ENCODE assay signal across 12 mouse cellular contexts in the genomic region with DNA sequence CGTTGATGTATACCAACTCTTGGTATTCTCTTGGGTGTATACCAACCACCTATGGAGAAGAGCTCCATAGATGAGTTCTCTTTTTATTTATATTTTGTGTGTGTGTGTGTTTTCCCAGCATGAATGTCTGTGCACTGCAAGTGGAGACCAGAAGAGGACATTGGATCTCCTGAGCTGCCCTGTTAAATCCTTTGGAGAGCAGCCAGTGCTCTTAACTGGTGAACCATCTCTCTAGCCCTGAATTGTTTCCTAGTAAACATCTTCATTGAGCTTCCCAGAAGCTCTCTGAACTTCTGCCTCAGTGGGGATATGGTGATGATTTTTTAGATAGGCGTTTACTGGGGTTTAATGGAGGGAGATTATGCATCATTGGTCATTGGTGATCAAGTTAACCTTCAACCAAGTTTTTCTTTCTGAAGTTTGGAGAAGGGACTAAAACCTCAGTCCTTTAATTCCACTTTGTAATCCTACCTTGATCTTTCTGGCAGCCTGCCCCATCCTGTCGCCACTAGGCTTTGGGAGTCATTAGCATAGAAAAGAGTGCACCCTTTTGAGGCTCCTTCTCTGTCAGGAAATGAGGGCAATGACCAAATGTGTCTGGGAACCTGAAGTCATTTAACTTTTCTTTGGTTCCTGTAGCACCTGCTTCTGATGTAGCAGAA.
DNase-seq lines count a peak whose midpoint lies in the region; ATAC-seq and TF ChIP-seq lines count a peak whose summit lies in the region.
"Had no signal": no experiment of that assay in that cellular context is flagged by ENCODE, and none has a peak within 500 bp of the region (broad histone marks: within the 10 kb centered on the region; RNA-seq: fewer than 3 reads in every experiment).

No protein-coding gene starts in this region.

- H3K36me3 ChIP-seq in intestine, embryonic 14.5 days (ENCODE audit: control insufficient read depth, insufficient read depth, low read length), result no peaks in the 10 kb centered on the region
- no peaks in the 10 kb centered on the region for H3K36me3 ChIP-seq in intestine, embryonic 15.5 days
- no peaks in the 10 kb centered on the region for H3K36me3 ChIP-seq in stomach, embryonic 14.5 days (ENCODE audit: control insufficient read depth, insufficient read depth, low read length)
- H3K36me3 ChIP-seq in stomach, postnatal 0 days (ENCODE audit: control insufficient read depth, insufficient read depth, low read length), result no peaks in the 10 kb centered on the region
- H3K36me3 ChIP-seq in forebrain, postnatal 0 days (ENCODE audit: insufficient read depth), result no peaks in the 10 kb centered on the region
- H3K36me3 ChIP-seq: midbrain, embryonic 12.5 days; neural tube, embryonic 12.5 days had no signal

- TF ChIP-seq EP300 in stomach, postnatal 0 days (optimal IDR thresholded peaks at IDR 0.05), result no peak

- no peak overlapping the region for H3K9ac ChIP-seq in intestine, embryonic 14.5 days (ENCODE audit: low read length)
- no peak overlapping the region for H3K9ac ChIP-seq in intestine, embryonic 15.5 days
- no peak overlapping the region for H3K9ac ChIP-seq in stomach, embryonic 14.5 days (replicated peaks; ENCODE audit: low read depth, low read length)
- no peak overlapping the region for H3K9ac ChIP-seq in stomach, postnatal 0 days (ENCODE audit: low read length)
- H3K9ac ChIP-seq in forebrain, postnatal 0 days, result no peak overlapping the region
- H3K9ac ChIP-seq: midbrain, embryonic 12.5 days; neural tube, embryonic 12.5 days had no signal

- no peak for DNase-seq in intestine, embryonic 14.5 days (ENCODE audit: low spot score)
- DNase-seq in stomach, postnatal 0 days (ENCODE audit: low spot score), result no peak
- peak; percentile 72 to 73 for DNase-seq in kidney, postnatal 25 days
- no peak for DNase-seq in thymus, postnatal 0 days (ENCODE audit: low spot score)
- DNase-seq in thymus, postnatal 25 days, result no peak
- DNase-seq in forebrain, postnatal 0 days, result no peak
- DNase-seq: adrenal gland, postnatal 10 days; cerebellum, adult 11 months had no signal

- H3K4me2 ChIP-seq in intestine, embryonic 14.5 days (ENCODE audit: low read length), result no peak overlapping the region
- H3K4me2 ChIP-seq in intestine, embryonic 15.5 days (replicated peaks), result no peak overlapping the region
- no peak overlapping the region for H3K4me2 ChIP-seq in stomach, embryonic 14.5 days (replicated peaks; ENCODE audit: low read depth, low read length)
- no peak overlapping the region for H3K4me2 ChIP-seq in stomach, postnatal 0 days (replicated peaks; ENCODE audit: low read depth)
- H3K4me2 ChIP-seq in forebrain, postnatal 0 days (ENCODE audit: low read depth), result no peak overlapping the region
- H3K4me2 ChIP-seq: midbrain, embryonic 12.5 days; neural tube, embryonic 12.5 days had no signal

- no peak for TF ChIP-seq CTCF in stomach, postnatal 0 days (IDR thresholded peaks at IDR 0.05; ENCODE audit: low read depth)
- no peak for TF ChIP-seq CTCF in forebrain, postnatal 0 days (IDR thresholded peaks at IDR 0.05; ENCODE audit: low read depth)

- H3K4me3 ChIP-seq in intestine, embryonic 14.5 days (ENCODE audit: low read depth, low read length), result no peak overlapping the region
- H3K4me3 ChIP-seq in intestine, embryonic 15.5 days (replicated peaks), result no peak overlapping the region
- H3K4me3 ChIP-seq in stomach, embryonic 14.5 days (ENCODE audit: low read depth, low read length), result no peak overlapping the region
- H3K4me3 ChIP-seq in stomach, postnatal 0 days (ENCODE audit: low read depth, low read length), result no peak overlapping the region
- no peak overlapping the region for H3K4me3 ChIP-seq in forebrain, postnatal 0 days (ENCODE audit: low read depth, low read length)
- H3K4me3 ChIP-seq: midbrain, embryonic 12.5 days; neural tube, embryonic 12.5 days had no signal

- WGBS in intestine, embryonic 14.5 days, result 34% methylated on average over 3 of the region's 3 CpGs
- WGBS in intestine, embryonic 15.5 days, result 35% methylated on average over 3 of the region's 3 CpGs
- 34% methylated on average over 3 of the region's 3 CpGs for WGBS in stomach, embryonic 14.5 days
- 21% methylated on average over 3 of the region's 3 CpGs for WGBS in stomach, postnatal 0 days
- WGBS in forebrain, postnatal 0 days, result 44% methylated on average over 3 of the region's 3 CpGs

- no peaks in the 10 kb centered on the region for H3K27me3 ChIP-seq in intestine, embryonic 14.5 days (replicated peaks; ENCODE audit: control insufficient read depth, insufficient read depth, low read length)
- no peaks in the 10 kb centered on the region for H3K27me3 ChIP-seq in intestine, embryonic 15.5 days (replicated peaks)
- no peaks in the 10 kb centered on the region for H3K27me3 ChIP-seq in stomach, embryonic 14.5 days (ENCODE audit: control insufficient read depth, insufficient read depth, low read length)
- H3K27me3 ChIP-seq in stomach, postnatal 0 days (ENCODE audit: control insufficient read depth, insufficient read depth, low read length), result no peaks in the 10 kb centered on the region
- no peaks in the 10 kb centered on the region for H3K27me3 ChIP-seq in forebrain, postnatal 0 days (ENCODE audit: insufficient read depth, low read length)
- H3K27me3 ChIP-seq: midbrain, embryonic 12.5 days; neural tube, embryonic 12.5 days had no signal

- ATAC-seq in intestine, embryonic 14.5 days (replicated peaks; ENCODE audit: low FRiP score, low TSS enrichment, low read depth), result no peak
- ATAC-seq in intestine, embryonic 15.5 days, result no peak
- ATAC-seq in stomach, embryonic 14.5 days (ENCODE audit: insufficient number of reproducible peaks, insufficient read depth, low FRiP score, low read depth), result no peak
- no peak for ATAC-seq in stomach, postnatal 0 days (ENCODE audit: low FRiP score, low TSS enrichment)
- no peak for ATAC-seq in forebrain, postnatal 0 days

- H3K4me1 ChIP-seq in intestine, embryonic 14.5 days (replicated peaks; ENCODE audit: control insufficient read depth, insufficient read depth, low read length), result peaks cover 60% of the 10 kb centered on the region
- H3K4me1 ChIP-seq in intestine, embryonic 15.5 days (replicated peaks), result peaks cover 36% of the 10 kb centered on the region
- H3K4me1 ChIP-seq in stomach, embryonic 14.5 days (ENCODE audit: control insufficient read depth, insufficient read depth, low read length), result peaks cover 56% of the 10 kb centered on the region
- 0 out of 2 replicates have a peak, but pooled peaks cover 3% of the 10 kb centered on the region for H3K4me1 ChIP-seq in stomach, postnatal 0 days (replicated peaks; ENCODE audit: control insufficient read depth, insufficient read depth)
- H3K4me1 ChIP-seq in forebrain, postnatal 0 days (ENCODE audit: insufficient read depth), result peaks cover 7% of the 10 kb centered on the region; the same call in 1 of the 2 replicates

- H3K9me3 ChIP-seq in intestine, embryonic 14.5 days (ENCODE audit: control insufficient read depth, low read length), result no peaks in the 10 kb centered on the region
- H3K9me3 ChIP-seq in intestine, embryonic 15.5 days, result no peaks in the 10 kb centered on the region
- no peaks in the 10 kb centered on the region for H3K9me3 ChIP-seq in stomach, embryonic 14.5 days (ENCODE audit: control insufficient read depth, low read depth, low read length)
- no peaks in the 10 kb centered on the region for H3K9me3 ChIP-seq in stomach, postnatal 0 days (ENCODE audit: control insufficient read depth, low read length)
- no peaks in the 10 kb centered on the region for H3K9me3 ChIP-seq in forebrain, postnatal 0 days (ENCODE audit: low read length)
- H3K9me3 ChIP-seq: midbrain, embryonic 12.5 days; neural tube, embryonic 12.5 days had no signal

- H3K27ac ChIP-seq in intestine, embryonic 14.5 days (ENCODE audit: low read depth), result peak overlapping the region; percentile 17; the same call in 1 of the 2 replicates
- no peak overlapping the region for H3K27ac ChIP-seq in intestine, embryonic 15.5 days
- H3K27ac ChIP-seq in stomach, embryonic 14.5 days (ENCODE audit: low read length), result peak overlapping the region; percentile 18; the same call in 1 of the 2 replicates
- no peak overlapping the region for H3K27ac ChIP-seq in stomach, postnatal 0 days (replicated peaks)
- H3K27ac ChIP-seq in forebrain, postnatal 0 days (ENCODE audit: low read depth, low read length), result no peak overlapping the region
- H3K27ac ChIP-seq: midbrain, embryonic 12.5 days; neural tube, embryonic 12.5 days had no signal

Comparison
In these comparisons a context has a peak if more than half of its experiments do, and no peak if none do; other contexts are left out.
1. H3K27ac ChIP-seq: peak in intestine, embryonic 14.5 days (single experiment) and stomach, embryonic 14.5 days (single experiment); none in intestine, embryonic 15.5 days (single experiment), stomach, postnatal 0 days (single experiment) and forebrain, postnatal 0 days (single experiment).
2. DNase-seq: peak in kidney, postnatal 25 days (2 of 2); none in intestine, embryonic 14.5 days (single experiment), stomach, postnatal 0 days (single experiment), thymus, postnatal 0 days (single experiment), thymus, postnatal 25 days (single experiment) and forebrain, postnatal 0 days (single experiment).